Mouse (Mus musculus): Measurements from ENCODE around the gene Notch2.
"Not testable (repeated sequence)": the region's sequence is repeated elsewhere in the genome, so short reads cannot be mapped to it uniquely, and the experiment has no call there.

Gene Notch2

DNA sequence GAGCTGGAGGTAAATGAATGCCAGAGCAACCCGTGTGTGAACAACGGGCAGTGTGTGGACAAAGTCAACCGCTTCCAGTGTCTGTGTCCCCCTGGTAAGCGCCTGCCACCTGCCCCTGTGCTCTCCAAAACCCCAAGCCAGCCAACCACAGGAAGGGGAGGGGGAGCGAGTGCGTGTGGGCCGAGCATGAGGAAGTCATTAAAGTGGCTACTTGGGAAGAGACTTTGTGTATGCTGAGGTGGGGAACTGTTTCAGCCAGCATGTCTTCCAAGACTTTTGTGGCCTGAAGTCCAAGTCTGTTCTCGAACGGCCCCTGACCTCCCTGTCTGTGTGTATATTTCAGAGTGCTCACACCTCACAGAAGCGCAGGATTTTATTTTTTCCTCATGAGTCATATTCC is 88.2 kb downstream of the Notch2 start:
- in situ Hi-C loops (cut with MseI, MboI) = no loop called here

GRCm38 (mm10) chr3:98104851-98105471 is 91.6 kb downstream of the Notch2 start:
- in situ Hi-C loops (cut with MseI, MboI) = no loop called here

DNA sequence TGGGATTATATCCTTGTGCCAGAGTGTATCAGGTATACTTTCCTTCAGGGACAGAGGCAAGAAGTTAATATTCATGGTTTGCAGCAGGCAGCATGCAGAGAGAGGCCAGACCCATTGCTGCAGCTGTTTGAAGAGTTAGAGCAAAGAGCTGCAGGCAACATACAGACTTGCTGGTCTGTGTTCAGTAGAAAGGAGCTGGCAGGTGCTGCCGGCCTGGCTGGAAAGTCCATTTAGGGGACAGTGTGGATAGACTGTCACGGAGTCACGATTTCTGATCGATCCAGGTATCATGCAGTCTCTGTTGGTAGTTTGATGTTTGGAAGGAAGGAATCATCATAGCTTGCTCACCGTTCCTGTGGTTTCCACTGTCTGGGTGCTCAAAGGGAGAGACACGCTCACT is 92.2 kb downstream of the Notch2 start:
- in situ Hi-C loops (cut with MseI, MboI) = no loop called here

GRCm38 (mm10) chr3:98106115-98106514 is 92.8 kb downstream of the Notch2 start:
- in situ Hi-C loops (cut with MseI, MboI) = no loop called here

GRCm38 (mm10) chr3:98106590-98107313 is 93.4 kb downstream of the Notch2 start:
- in situ Hi-C loops (cut with MseI, MboI) = no loop called here

DNA sequence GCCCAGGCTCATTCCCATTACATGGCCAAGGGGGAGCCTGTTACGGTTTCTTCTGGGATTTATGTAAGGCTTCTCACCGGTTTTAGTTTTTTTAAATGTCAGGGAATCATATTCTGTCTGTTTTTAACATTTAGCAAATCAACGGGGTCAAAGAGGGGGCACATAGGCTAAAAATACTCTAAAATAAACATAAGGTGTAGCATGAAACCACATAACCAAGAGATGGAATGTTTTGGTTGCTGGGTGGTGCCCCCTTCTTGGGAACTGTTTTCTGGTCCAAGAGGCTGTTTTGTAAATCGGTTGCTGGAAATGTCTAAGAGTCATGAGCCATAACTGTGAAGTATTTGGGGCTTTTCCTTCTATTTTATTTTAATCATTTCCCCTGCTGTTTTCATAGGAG is 95.1 kb downstream of the Notch2 start:
- in situ Hi-C loops (cut with MseI, MboI) = no loop called here

DNA sequence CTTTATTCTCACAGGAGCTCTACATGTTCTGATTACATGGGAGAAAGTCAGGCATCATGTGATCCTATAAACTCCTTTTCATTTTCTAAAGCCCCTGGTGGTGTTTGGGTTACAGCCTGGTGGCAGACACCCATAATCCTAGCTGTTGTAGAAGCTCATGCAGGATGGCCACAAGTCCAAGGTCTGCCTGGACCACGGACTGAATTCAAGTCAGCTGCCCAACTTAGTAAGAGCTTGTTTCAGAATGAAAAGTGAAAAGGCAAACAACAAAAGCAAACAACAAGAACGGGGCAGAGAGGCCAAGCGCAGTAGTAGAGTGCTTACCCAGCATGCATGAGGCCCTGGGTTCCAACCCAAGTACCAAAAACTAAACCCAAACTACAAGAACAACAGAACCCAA is 95.5 kb downstream of the Notch2 start:
- in situ Hi-C loops (cut with MseI, MboI) = no loop called here

- in situ Hi-C loops (cut with MseI, MboI) = no loop called here
Observed at GRCm38 (mm10) chr3:98110610-98111009, 97.3 kb downstream of the Notch2 start.

DNA sequence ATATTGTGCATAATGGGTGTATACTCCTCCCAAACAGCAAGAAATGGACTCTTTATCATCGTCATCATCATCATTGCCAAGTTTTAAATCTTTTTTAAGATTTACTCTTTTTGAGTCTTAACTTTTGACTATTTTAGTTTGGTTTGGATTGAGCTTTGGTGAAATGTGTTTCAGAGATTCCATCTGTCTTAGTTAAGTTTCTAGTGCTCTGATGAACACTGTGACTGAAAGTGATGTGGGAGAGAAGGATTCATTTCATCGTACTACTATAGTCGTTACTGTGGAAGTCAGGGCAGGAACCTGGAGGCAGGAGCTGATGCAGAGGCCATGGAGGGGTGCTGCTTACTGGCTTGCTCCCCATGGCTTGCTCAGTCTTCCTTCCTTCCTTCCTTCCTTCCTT is 104.9 kb downstream of the Notch2 start:
- in situ Hi-C loops (cut with MseI, MboI) = no loop called here

- in situ Hi-C loops (cut with MseI, MboI) = no loop called here
Observed at GRCm38 (mm10) chr3:98119338-98119737, 106.0 kb downstream of the Notch2 start.

- in situ Hi-C loops (cut with MseI, MboI) = no loop called here
Observed at GRCm38 (mm10) chr3:98120884-98121283, 107.6 kb downstream of the Notch2 start.

DNA sequence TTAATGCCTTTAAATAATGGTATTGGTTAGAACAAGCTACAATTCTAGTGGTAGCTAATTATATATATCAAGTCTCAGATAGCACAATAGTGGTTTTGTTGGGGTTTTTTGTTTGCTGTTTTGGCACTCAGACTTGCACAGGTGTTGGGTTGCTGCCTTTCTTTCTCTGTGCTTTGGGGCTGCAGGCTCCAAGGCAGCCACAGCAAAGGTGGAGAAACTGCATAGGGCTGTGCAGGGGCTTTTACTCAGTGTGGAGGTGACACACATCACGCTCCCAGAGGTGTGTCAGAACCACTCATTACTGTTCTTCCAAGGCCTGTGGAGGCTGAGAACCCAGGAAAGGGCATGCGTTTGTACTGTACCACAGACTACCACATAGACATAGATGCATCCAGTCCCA is 114.4 kb downstream of the Notch2 start:
- in situ Hi-C loops (cut with MseI, MboI) = no loop called here

DNA sequence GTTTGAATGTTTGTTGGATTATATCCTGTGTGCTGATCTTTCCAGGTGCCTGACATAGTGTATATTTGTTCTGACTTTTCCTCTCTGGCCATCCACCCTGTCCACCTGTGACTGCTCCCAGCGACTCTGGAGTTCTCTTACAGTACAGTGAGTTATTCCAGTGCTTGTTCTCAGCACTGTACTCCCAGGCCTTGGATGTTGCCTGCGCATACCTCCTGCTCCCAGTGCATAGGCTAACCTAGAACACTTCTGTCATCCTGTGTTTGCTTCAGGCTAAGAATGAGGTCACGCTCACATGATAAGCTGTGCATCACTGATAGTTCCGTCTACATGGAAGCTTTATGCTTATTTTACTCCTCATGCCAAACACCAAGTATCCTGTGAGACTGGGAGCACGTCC is 115.4 kb downstream of the Notch2 start:
- in situ Hi-C loops (cut with MseI, MboI) = no loop called here

GRCm38 (mm10) chr3:98132140-98132539 is 118.8 kb downstream of the Notch2 start:
- in situ Hi-C loops (cut with MseI, MboI) = not testable (repeated sequence)

GRCm38 (mm10) chr3:98132636-98133035 is 119.3 kb downstream of the Notch2 start:
- in situ Hi-C loops (cut with MseI, MboI) = no loop called here

DNA sequence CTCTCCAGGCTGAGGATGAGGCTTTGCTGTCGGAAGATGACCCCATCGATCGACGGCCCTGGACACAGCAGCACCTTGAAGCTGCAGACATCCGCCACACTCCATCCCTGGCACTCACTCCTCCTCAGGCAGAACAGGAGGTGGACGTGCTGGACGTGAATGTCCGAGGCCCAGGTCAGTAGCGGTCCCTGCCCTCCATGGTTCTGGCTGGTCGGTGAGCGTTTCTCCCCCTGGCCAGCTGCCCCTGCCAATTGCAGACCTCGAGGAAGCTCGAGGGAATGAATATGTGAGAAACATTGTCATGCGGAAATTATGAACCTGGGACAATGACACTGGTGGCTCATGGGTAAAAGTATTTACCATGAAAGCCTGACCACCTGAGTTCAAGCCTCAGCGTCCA is 128.1 kb downstream of the Notch2 start:
- in situ Hi-C loops (cut with MseI, MboI) = no loop called here

DNA sequence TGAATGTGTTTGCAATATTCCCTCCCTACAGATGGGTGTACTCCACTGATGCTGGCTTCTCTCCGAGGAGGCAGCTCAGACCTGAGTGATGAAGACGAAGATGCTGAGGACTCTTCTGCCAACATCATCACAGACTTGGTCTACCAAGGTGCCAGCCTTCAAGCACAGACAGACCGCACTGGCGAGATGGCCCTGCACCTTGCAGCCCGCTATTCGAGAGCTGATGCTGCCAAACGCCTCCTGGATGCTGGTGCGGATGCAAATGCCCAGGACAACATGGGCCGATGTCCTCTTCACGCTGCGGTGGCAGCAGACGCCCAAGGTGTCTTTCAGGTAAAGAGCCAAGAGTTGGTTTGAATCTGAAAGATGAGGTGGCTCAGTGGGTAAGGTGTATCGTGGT is 129.5 kb downstream of the Notch2 start:
- in situ Hi-C loops (cut with MseI, MboI) = no loop called here

DNA sequence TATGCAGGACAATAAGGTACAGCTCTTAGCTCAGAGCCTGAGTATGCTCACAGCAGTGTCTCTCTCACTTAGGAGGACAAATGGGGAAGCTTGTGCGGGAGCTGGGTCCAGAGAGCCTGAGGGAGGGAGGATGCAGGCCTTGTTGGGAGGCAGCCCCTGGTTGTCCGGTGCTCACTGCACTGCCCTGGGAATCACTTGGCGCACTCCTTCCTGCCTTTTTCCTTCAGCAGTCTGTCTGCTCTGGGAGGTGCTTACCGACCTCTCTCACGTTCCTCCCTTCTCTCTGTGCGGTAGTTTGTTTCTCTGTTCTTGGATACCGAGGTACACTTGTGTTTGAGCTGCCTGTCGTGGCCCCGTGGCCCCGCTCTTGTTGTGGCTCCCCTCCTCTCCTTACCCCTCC is 131.9 kb downstream of the Notch2 start:
- in situ Hi-C loops (cut with MseI, MboI) = no loop called here

DNA sequence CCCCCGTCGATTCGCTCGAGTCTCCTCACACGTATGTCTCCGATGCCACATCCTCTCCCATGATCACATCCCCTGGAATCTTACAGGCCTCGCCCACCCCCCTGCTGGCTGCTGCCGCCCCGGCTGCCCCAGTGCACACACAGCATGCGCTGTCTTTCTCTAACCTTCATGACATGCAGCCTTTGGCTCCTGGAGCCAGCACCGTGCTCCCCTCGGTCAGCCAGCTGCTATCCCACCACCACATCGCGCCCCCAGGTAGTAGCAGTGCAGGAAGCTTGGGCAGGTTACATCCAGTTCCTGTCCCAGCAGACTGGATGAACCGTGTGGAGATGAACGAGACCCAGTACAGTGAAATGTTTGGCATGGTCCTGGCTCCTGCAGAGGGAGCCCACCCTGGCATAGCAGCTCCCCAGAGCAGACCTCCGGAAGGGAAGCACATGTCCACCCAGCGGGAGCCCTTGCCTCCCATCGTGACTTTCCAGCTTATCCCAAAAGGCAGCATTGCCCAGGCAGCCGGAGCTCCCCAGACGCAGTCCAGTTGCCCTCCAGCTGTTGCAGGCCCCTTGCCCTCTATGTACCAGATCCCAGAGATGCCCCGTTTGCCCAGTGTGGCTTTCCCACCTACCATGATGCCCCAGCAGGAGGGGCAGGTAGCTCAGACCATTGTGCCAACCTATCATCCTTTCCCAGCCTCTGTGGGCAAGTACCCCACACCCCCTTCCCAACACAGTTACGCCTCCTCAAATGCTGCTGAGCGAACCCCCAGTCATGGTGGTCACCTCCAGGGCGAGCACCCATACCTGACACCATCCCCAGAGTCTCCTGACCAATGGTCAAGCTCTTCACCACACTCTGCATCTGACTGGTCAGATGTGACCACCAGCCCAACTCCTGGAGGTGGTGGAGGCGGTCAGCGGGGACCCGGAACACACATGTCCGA is 133.4 kb downstream of the Notch2 start:
- in situ Hi-C loops (cut with MseI, MboI) = no loop called here

- in situ Hi-C loops (cut with MseI, MboI) = no loop called here
Observed at GRCm38 (mm10) chr3:98147706-98148105, 134.4 kb downstream of the Notch2 start.

DNA sequence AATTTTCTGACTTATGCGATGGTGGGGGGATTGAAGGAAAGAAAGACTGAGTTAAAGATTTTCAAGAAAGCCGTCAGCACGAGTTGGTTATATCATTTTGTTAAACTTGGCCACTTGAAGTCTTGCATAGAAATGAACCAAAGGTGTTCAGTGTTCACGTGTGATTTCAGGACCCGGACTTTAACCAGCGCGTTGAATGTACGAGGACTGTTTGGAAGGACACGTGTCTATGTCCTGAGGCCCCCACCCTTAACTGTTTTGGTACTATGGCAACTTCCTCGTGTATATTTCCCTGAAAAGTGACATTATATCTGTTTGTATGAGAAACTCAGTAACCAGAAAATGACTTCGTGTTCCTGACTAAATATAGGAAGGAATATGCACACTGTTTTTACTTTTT is 136.6 kb downstream of the Notch2 start:
- in situ Hi-C loops (cut with MseI, MboI) = no loop called here

GRCm38 (mm10) chr3:98151016-98151415 is 137.7 kb downstream of the Notch2 start:
- in situ Hi-C loops (cut with MseI, MboI) = no loop called here

- in situ Hi-C loops (cut with MseI, MboI) = no loop called here
Observed at GRCm38 (mm10) chr3:98153460-98153859, 140.1 kb downstream of the Notch2 start.

All from mouse trophoblast stem cell (cell line).